Mouse (Mus musculus): ENCODE measurements at regions not wholly inside any gene's neighbourhood (a gene's known extent, or its start where the extent isn't known, plus 50 kb on each side); places are given as distances from the start of the nearest gene placed in this dataset.
"Not testable (repeated sequence)": the region's sequence is repeated elsewhere in the genome, so short reads cannot be mapped to it uniquely, and the experiment has no call there.

GRCm38 (mm10) chr9:43524947-43525565 lies 214.4 kb downstream of the Trim29 start:
- no peak for DNase-seq

- DNase-seq: no peak
Measured at GRCm38 (mm10) chr9:43532187-43532586, 211.6 kb upstream of the Nectin1 start.

GRCm38 (mm10) chr9:43535967-43536366 lies 207.8 kb upstream of the Nectin1 start:
- no peak for DNase-seq

GRCm38 (mm10) chr9:43537121-43537520 lies 206.7 kb upstream of the Nectin1 start:
- no peak for DNase-seq

- DNase-seq: no peak
Measured at GRCm38 (mm10) chr9:43540131-43540530, 203.7 kb upstream of the Nectin1 start.

- DNase-seq: no peak
Measured at GRCm38 (mm10) chr9:43541234-43541633, 202.6 kb upstream of the Nectin1 start.

GRCm38 (mm10) chr9:43542077-43542654 lies 201.6 kb upstream of the Nectin1 start:
- DNase-seq: no peak

- DNase-seq: peak; percentile 79
Measured at GRCm38 (mm10) chr9:43545081-43545565, 198.7 kb upstream of the Nectin1 start.

- no peak for DNase-seq
Measured at GRCm38 (mm10) chr9:43548883-43549282, 194.9 kb upstream of the Nectin1 start.

GRCm38 (mm10) chr9:43549293-43549692 lies 194.5 kb upstream of the Nectin1 start:
- DNase-seq: no peak

GRCm38 (mm10) chr9:43552758-43553157 lies 191.0 kb upstream of the Nectin1 start:
- not testable (repeated sequence) for DNase-seq

GRCm38 (mm10) chr9:43562016-43562415 lies 181.8 kb upstream of the Nectin1 start:
- no peak for DNase-seq

GRCm38 (mm10) chr9:43564239-43564906 lies 179.4 kb upstream of the Nectin1 start:
- DNase-seq: no peak

GRCm38 (mm10) chr9:43568851-43569250 lies 174.9 kb upstream of the Nectin1 start:
- DNase-seq: no peak

- DNase-seq: no peak
Measured at GRCm38 (mm10) chr9:43571086-43571485, 172.7 kb upstream of the Nectin1 start.

GRCm38 (mm10) chr9:43575659-43576058 lies 168.1 kb upstream of the Nectin1 start:
- no peak for DNase-seq

- DNase-seq: no peak
Measured at GRCm38 (mm10) chr9:43580653-43581052, 163.1 kb upstream of the Nectin1 start.

GRCm38 (mm10) chr9:43585616-43586015 lies 158.2 kb upstream of the Nectin1 start:
- no peak for DNase-seq

- DNase-seq: no peak
Measured at GRCm38 (mm10) chr9:43593236-43593635, 150.5 kb upstream of the Nectin1 start.

- no peak for DNase-seq
Measured at GRCm38 (mm10) chr9:43594814-43595213, 149.0 kb upstream of the Nectin1 start.

GRCm38 (mm10) chr9:43595461-43595860 lies 148.3 kb upstream of the Nectin1 start:
- DNase-seq: no peak

- no peak for DNase-seq
Measured at GRCm38 (mm10) chr9:43600396-43600795, 143.4 kb upstream of the Nectin1 start.

- DNase-seq: no peak
Measured at GRCm38 (mm10) chr9:43617632-43618031, 126.2 kb upstream of the Nectin1 start.

GRCm38 (mm10) chr9:43627558-43627957 lies 116.2 kb upstream of the Nectin1 start:
- no peak for DNase-seq

All from thymus, postnatal 4 days (tissue).